Mouse (Mus musculus) brown adipose tissue, adult 24 weeks (tissue): Measurements from ENCODE around the gene Tnfrsf8. TPM values are rescaled to one million over a fixed set of nuclear protein-coding genes. Genes with fewer than 3 reads are reported as not detected.

Experiments
- H3K27ac ChIP-seq: fragments of 200-500 bp; replicated peaks from 2 replicates; pipeline ENCODE4 v1.5.1; 2012; ENCODE audit warnings: low read depth, mild to moderate bottlenecking, low read length
- H3K4me1 ChIP-seq: fragments of 200-500 bp; 2 replicates; pipeline ENCODE4 v1.6.1; 2012; ENCODE audit warnings: low read length, mixed read lengths; ENCODE audit not compliant: control insufficient read depth, insufficient read depth, insufficient read length
- H3K4me3 ChIP-seq: fragments of 200-500 bp; 2 replicates; pipeline ENCODE4 v1.5.1; 2012; ENCODE audit warnings: low read depth, mild to moderate bottlenecking, low read length, moderate library complexity; ENCODE audit not compliant: insufficient read depth
- polyA plus RNA-seq: library from polyadenylated mRNA; stranded (reverse); fragments of >200 nt; gene quantifications from 2 replicates; pipeline ENCODE4 v1.2.4, GENCODE M21; 2012; ENCODE audit not compliant: missing spikeins, insufficient read depth, insufficient read length

Gene Tnfrsf8
- polyA plus RNA-seq, 1 experiment = not detected

DNA sequence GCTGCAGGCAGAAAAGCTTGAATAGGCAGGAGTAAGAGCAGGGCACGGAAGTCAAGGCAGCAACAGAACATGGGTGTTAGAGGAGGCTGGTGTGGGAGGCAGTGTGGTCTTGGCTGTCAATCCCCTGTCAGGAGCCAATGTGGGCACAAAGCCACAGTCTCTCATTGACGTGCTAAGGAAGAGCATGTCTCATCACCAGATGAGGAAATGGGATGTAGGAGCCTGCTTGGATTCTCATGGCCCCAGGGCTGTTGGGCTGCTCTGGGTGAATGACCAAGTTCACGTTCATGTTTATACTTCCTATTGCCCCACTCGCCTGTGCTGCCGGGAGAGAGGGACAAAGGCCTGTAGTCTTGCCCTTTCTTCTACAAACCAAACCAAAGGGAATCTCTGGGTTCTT lies 97.1 kb downstream of the Tnfrsf8 start:
- no peak overlapping the region for H3K27ac ChIP-seq
- peaks cover 18% of the 10 kb centered on the region for H3K4me1 ChIP-seq
- H3K4me3 ChIP-seq = no peak overlapping the region

Other genes starting within 250 kb of the Tnfrsf8 start
- gene Vps13d, start 120.2 kb downstream of the Tnfrsf8 start, polyA plus RNA-seq = 30.9 and 35.6 TPM in 2 replicates
- gene Tnfrsf1b, start 68.3 kb downstream of the Tnfrsf8 start, polyA plus RNA-seq = 2.8 and 3.4 TPM in 2 replicates
- gene Zfp990, start 195.6 kb upstream of the Tnfrsf8 start, polyA plus RNA-seq = 1.0 and 2.2 TPM in 2 replicates